Mouse (Mus musculus) intestine, postnatal 0 days (tissue): ENCODE measurements at regions not wholly inside any gene's neighbourhood (a gene's known extent, or its start where the extent isn't known, plus 50 kb on each side); places are given as distances from the start of the nearest gene placed in this dataset.

ENCODE experiments used
- ATAC-seq: fragments of 200-750 bp; cut with Nextera tagmentation; 2 replicates; pipeline ENCODE4 v1.8.0; 2017; ENCODE audit warnings: mild to moderate bottlenecking, moderate TSS enrichment, moderate library complexity
- H3K27ac ChIP-seq: fragments of 300-500 bp; sonication (generic); 2 replicates; pipeline ENCODE4 v1.5.1; 2014; ENCODE audit warnings: mild to moderate bottlenecking, low read depth, low read length, moderate library complexity
- H3K27me3 ChIP-seq: fragments of 300-500 bp; sonication (generic); replicated peaks from 2 replicates; pipeline ENCODE4 v1.6.1; 2014; ENCODE audit warnings: low read length, mixed read lengths; ENCODE audit not compliant: control insufficient read depth, insufficient read depth
- H3K36me3 ChIP-seq: fragments of 300-500 bp; sonication (generic); 2 replicates; pipeline ENCODE4 v1.6.1; 2014; ENCODE audit warnings: mild to moderate bottlenecking, moderate library complexity; ENCODE audit not compliant: control insufficient read depth, insufficient read depth
- H3K4me1 ChIP-seq: fragments of 300-500 bp; sonication (generic); replicated peaks from 2 replicates; pipeline ENCODE4 v1.6.1; 2014; ENCODE audit warnings: antibody characterized with exemption, low read length, mixed read lengths; ENCODE audit not compliant: control insufficient read depth, insufficient read depth
- H3K4me2 ChIP-seq: fragments of 300-500 bp; sonication (generic); replicated peaks from 2 replicates; pipeline ENCODE4 v1.6.1; 2014; ENCODE audit warnings: low read depth, mild to moderate bottlenecking, moderate library complexity
- H3K4me3 ChIP-seq: fragments of 300-500 bp; sonication (generic); 2 replicates; pipeline ENCODE4 v1.5.1; 2014; ENCODE audit warnings: low read depth, low read length
- H3K9ac ChIP-seq: fragments of 300-500 bp; sonication (generic); 2 replicates; pipeline ENCODE4 v1.6.1; 2014; ENCODE audit warnings: mild to moderate bottlenecking, low read depth, low read length
- H3K9me3 ChIP-seq: fragments of 300-500 bp; sonication (generic); 2 replicates; pipeline ENCODE4 v1.6.1; 2016; ENCODE audit warnings: mixed run types; ENCODE audit not compliant: control insufficient read depth
- CTCF ChIP-seq: sonication (generic); IDR thresholded peaks from 2 replicates; pipeline ENCODE4 v1.5.1; 2016; ENCODE audit warnings: low read depth, mild to moderate bottlenecking, control low read depth, antibody characterized with exemption, moderate library complexity
- WGBS: fragments of 180-500 bp; shearing (Covaris S2); extraction: QIAGEN DNeasy Blood & Tissue Kit; methylation state at CpG from one replicate; pipeline ENCODE4 v1.1.7; 2014; 5-methylcytosine and 5-hydroxymethylcytosine counted together

GRCm38 (mm10) chr3:6866148-6866483 is 245.9 kb upstream of the 1700008P02Rik start:
- H3K9me3 ChIP-seq: no peaks in the 10 kb centered on the region
- no peak overlapping the region for H3K4me2 ChIP-seq
- H3K4me3 ChIP-seq: no peak overlapping the region
- H3K9ac ChIP-seq: no peak overlapping the region
- no peaks in the 10 kb centered on the region for H3K27me3 ChIP-seq
- TF ChIP-seq CTCF: no peak
- no peaks in the 10 kb centered on the region for H3K4me1 ChIP-seq
- no peak overlapping the region for H3K27ac ChIP-seq
- H3K36me3 ChIP-seq: no peaks in the 10 kb centered on the region
- no peak for ATAC-seq

DNA sequence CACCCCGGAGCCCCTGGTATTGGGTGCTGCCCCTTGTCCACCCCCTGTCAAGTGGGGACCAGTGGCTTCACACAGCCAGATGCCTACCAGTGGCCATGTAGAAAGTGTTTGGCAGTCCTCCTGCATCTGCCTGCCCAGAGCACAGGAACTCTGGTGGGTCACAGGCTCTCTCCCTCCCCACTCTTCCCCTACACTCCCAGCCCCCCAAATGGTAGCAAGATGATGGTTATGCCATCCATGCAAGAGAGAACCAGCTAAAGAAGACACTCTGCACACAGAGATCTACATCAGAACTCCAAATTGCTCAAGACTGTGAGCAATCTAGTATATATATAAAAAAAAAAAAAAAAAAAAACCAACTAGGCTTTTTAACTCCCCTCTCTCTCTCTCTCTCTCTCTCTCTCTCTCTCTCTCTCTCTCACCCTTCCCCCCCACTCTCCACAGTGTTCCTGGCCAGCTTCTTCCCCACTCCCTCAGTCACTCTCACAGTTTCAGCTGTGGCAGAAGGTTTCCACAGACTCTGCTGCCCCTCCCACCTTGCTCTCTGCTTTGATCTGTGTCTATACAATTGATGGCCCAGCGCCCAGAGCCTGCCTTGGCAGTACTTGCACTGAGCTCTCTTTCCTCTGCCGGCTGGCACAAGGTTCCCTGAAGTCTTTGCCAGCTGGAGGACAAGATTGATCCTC is 245.4 kb upstream of the 1700008P02Rik start:
- no peak overlapping the region for H3K27ac ChIP-seq
- H3K4me3 ChIP-seq: no peak overlapping the region
- 68% methylated on average over 3 of the region's 3 CpGs for WGBS
- no peaks in the 10 kb centered on the region for H3K36me3 ChIP-seq
- H3K4me2 ChIP-seq: no peak overlapping the region
- no peak for TF ChIP-seq CTCF
- no peak overlapping the region for H3K9ac ChIP-seq
- H3K9me3 ChIP-seq: no peaks in the 10 kb centered on the region
- no peaks in the 10 kb centered on the region for H3K27me3 ChIP-seq
- ATAC-seq: no peak
- no peaks in the 10 kb centered on the region for H3K4me1 ChIP-seq

GRCm38 (mm10) chr3:6859866-6860180 is 239.6 kb upstream of the 1700008P02Rik start:
- Histone ChIP-seq H3K4me1 (no peaks in the 10 kb centered on the region), H3K4me3 (no peak overlapping the region), H3K9me3 (no peaks in the 10 kb centered on the region), H3K9ac (no peak overlapping the region), H3K27ac (no peak overlapping the region), H3K27me3 (no peaks in the 10 kb centered on the region), H3K4me2 (no peak overlapping the region), H3K36me3 (no peaks in the 10 kb centered on the region)
- no peak for ATAC-seq
- no peak for TF ChIP-seq CTCF
- WGBS: 88% methylated on average over 2 of the region's 2 CpGs

- no peaks in the 10 kb centered on the region for H3K27me3 ChIP-seq
- 58% methylated on average over 4 of the region's 4 CpGs for WGBS
- no peak overlapping the region for H3K4me2 ChIP-seq
- no peak for ATAC-seq
- no peak overlapping the region for H3K27ac ChIP-seq
- H3K4me3 ChIP-seq: no peak overlapping the region
- TF ChIP-seq CTCF: no peak
- no peaks in the 10 kb centered on the region for H3K9me3 ChIP-seq
- H3K4me1 ChIP-seq: no peaks in the 10 kb centered on the region
- no peak overlapping the region for H3K9ac ChIP-seq
- no peaks in the 10 kb centered on the region for H3K36me3 ChIP-seq
Measured at GRCm38 (mm10) chr3:6858982-6859865, 239.0 kb upstream of the 1700008P02Rik start.

DNA sequence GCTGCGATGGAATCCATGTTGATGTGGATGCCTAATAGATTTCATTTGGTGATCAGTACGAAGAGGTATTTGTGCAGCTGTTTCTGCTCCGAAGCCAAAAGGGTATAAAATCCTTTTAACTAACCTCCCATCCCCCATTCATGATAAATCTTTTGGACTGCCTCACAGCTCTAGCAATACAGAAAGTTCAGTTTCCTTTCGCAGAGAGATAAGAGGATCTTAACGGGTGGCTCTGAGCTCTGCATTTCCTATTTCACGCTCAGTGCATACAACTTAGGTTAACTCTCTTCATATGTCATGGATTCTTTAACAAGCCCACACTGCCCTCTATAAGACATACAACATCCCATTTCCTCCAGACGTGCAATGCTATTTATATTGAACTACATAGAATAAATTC is 199.1 kb upstream of the 1700008P02Rik start:
- H3K4me1 ChIP-seq: no peaks in the 10 kb centered on the region
- H3K27me3 ChIP-seq: no peaks in the 10 kb centered on the region
- no peak overlapping the region for H3K4me2 ChIP-seq
- 71% methylated on average over 7 of the region's 7 CpGs for WGBS
- TF ChIP-seq CTCF: no peak
- no peak overlapping the region for H3K4me3 ChIP-seq
- no peaks in the 10 kb centered on the region for H3K36me3 ChIP-seq
- no peak overlapping the region for H3K9ac ChIP-seq
- no peak overlapping the region for H3K27ac ChIP-seq
- no peak for ATAC-seq
- H3K9me3 ChIP-seq: no peaks in the 10 kb centered on the region

GRCm38 (mm10) chr3:6812346-6812745 is 192.1 kb upstream of the 1700008P02Rik start:
- Histone ChIP-seq H3K27ac (no peak overlapping the region), H3K9ac (no peak overlapping the region), H3K4me1 (no peaks in the 10 kb centered on the region), H3K4me2 (no peak overlapping the region), H3K27me3 (no peaks in the 10 kb centered on the region), H3K36me3 (no peaks in the 10 kb centered on the region), H3K4me3 (no peak overlapping the region), H3K9me3 (no peaks in the 10 kb centered on the region)
- no peak for ATAC-seq
- 48% methylated on average over 2 of the region's 2 CpGs for WGBS
- no peak for TF ChIP-seq CTCF
